Mouse (Mus musculus): ENCODE results near the gene Cnksr1. TPM values are rescaled to one million over a fixed set of nuclear protein-coding genes. Genes with fewer than 3 reads are reported as not detected.

Cnksr1 gene
- 0.16 TPM in 2 replicates for polyA plus RNA-seq (2015; fragmentation: Nextera tagmentation; extraction: Ambion mirVana)

DNA sequence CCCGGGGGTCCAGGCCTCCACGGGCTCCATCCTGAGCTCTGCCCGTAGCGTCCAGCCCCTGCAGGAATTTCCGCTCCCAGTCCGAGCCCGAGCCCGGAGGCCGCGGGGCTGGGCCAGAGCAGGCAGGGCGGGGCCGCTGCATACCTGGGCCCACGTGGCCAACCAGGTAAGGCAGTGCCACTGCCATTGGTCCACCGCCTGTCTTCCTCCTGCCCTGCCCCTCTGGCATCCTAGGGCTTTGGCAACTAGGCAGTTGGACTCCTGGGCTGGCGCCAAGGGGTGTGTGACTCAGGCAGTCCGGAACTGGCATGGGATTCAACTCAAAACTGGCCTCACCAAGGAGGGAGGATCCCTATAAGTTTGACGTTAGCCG, at the start of gene Cnksr1:
TSS of gene Cnksr1 (minus strand) at position 121 of the 373 bp plus-strand sequence.

DNA sequence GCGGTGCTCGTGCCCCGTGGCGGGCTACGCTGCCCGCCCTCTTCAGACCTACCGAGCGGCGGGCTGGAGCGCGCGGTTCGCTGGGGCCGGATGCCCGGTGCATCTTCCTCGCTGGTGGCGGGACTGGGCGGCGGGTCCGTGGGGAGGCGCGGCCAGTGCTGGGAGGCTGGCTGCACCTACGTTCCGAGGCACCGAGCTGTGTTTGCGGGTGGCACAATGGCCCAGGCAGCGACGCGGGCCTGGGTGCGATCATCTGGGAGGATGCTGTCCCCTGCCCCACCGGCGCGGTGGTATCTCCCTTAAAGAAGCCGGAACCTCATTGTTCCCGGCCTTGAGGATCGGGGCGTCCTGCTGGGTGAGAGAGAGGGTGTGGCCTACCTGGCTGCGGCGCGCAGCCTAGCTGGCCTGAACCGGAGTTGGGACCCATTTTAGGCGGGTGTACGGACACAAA, 49.4 kb upstream of the Cnksr1 start, which contains the start of gene Pdik1l:
TSS of gene Pdik1l (minus strand) at position 321 of the 451 bp plus-strand sequence.

GRCm38 (mm10) chr4:134253722-134254324, 15.6 kb upstream of the Cnksr1 start, which contains the start of gene Grrp1:
TSS of gene Grrp1 (minus strand) at chr4:134254106.

DNA sequence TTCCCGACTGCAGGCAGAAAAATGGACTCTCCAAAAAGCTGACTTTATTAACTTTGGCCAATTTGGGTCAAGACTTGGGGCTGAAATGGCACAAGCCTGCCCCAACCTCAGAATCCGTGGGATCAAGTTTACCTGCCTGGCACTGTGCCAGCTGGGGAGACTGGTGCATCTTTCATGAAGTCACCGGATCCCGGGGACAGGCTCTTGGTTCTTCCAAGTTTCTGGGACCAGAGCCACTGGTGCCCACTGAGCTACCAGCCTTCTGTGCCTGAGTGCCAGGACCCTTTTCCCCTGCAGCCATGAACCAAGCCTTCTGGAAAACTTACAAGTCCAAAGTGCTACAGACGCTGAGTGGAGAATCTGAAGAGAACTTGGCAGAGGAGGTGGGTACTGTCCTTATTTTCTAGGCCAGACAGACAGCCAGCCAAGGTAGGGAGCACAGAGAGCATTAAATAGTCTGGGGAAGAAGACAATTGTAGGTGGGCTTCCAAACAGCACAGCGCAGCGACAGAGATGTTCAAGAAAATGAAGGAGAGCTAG, 8.6 kb upstream of the Cnksr1 start, which contains the start of gene Gm30191:
TSS of gene Gm30191 (plus strand) at position 217 of the 540 bp plus-strand sequence.

GRCm38 (mm10) chr4:134245148-134245843, 7.1 kb upstream of the Cnksr1 start, which contains the start of gene Zfp593:
TSS of gene Zfp593 (minus strand) at chr4:134245592.

GRCm38 (mm10) chr4:134243516-134244250, 5.5 kb upstream of the Cnksr1 start, which contains the start of gene E130218I03Rik:
TSS of gene E130218I03Rik (plus strand) at chr4:134243662.

DNA sequence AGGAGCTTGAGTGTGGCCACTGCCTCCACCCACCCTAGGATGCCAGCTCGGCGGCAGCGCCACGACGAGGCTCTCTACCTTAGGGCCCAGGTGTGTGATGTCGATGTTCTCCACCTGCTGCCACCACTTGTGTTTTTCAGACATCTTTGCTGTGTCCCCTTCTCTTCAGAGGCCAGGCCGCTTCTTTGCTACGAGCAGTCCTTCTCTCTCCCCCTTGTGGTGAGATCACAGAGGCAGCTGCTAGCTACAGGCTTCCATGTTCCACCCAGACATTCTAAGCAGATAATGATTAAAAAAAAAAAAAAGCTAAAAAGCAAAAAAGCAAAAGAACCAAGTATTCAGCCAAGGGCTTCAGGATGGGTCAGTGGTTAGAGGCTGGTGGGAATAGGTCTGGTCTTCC, 11.0 kb downstream of the Cnksr1 start, which contains the start of gene Catsper4:
TSS of gene Catsper4 (minus strand) at position 190 of the 400 bp plus-strand sequence.

DNA sequence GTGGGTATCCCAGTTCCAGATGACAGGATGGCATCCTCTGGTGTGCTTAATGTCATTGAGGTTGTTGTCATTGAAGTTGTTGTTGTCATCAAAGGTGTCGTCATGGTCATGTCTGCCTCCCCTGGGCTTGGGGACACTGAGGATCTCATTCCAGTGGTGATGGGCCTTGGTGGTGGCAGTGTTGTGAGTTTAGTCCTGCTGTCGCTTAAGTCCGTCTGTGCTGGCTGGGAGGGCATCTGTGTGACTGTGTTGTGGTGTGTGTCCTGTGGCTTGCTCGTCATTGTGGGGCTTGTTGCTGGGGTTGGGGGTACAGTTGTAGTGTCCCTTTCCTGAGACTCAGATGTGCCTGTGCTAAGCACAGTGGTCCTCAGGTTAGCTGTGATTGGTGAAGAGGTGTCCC, 35.3 kb downstream of the Cnksr1 start, which contains the start of gene Gm7534:
TSS of gene Gm7534 (minus strand) at position 101 of the 400 bp plus-strand sequence.

Other genes starting within 250 kb of the Cnksr1 start
- gene Dhdds, start 237.5 kb downstream of the Cnksr1 start, polyA plus RNA-seq (2015; fragmentation: Nextera tagmentation; extraction: Ambion mirVana), result 17.5 and 18.5 TPM in 2 replicates
- 1.3 and 2.2 TPM in 2 replicates for gene Lin28a, start 219.6 kb downstream of the Cnksr1 start, polyA plus RNA-seq (2015; fragmentation: Nextera tagmentation; extraction: Ambion mirVana)
- 0.08 and 0.15 TPM in 2 replicates for gene Zfp683, start 184.6 kb downstream of the Cnksr1 start, polyA plus RNA-seq (2015; fragmentation: Nextera tagmentation; extraction: Ambion mirVana)
- gene Crybg2, start 177.6 kb downstream of the Cnksr1 start, polyA plus RNA-seq (2015; fragmentation: Nextera tagmentation; extraction: Ambion mirVana), result 1.9 TPM in 2 replicates
- 274 and 378 TPM in 2 replicates for gene Cd52, start 143.3 kb downstream of the Cnksr1 start, polyA plus RNA-seq (2015; fragmentation: Nextera tagmentation; extraction: Ambion mirVana)
- gene Ubxn11, start 135.8 kb downstream of the Cnksr1 start, polyA plus RNA-seq (2015; fragmentation: Nextera tagmentation; extraction: Ambion mirVana), result 3.3 and 4.5 TPM in 2 replicates
- gene Sh3bgrl3, start 109.6 kb downstream of the Cnksr1 start, polyA plus RNA-seq (2015; fragmentation: Nextera tagmentation; extraction: Ambion mirVana), result 386 and 481 TPM in 2 replicates
- 113 and 118 TPM in 2 replicates for gene Cep85, start 51.3 kb downstream of the Cnksr1 start, polyA plus RNA-seq (2015; fragmentation: Nextera tagmentation; extraction: Ambion mirVana)
- not detected in 2 replicates for gene Gm7534, start 35.4 kb downstream of the Cnksr1 start, polyA plus RNA-seq (2015; fragmentation: Nextera tagmentation; extraction: Ambion mirVana)
- gene Catsper4, start 11.0 kb downstream of the Cnksr1 start, polyA plus RNA-seq (2015; fragmentation: Nextera tagmentation; extraction: Ambion mirVana), result not detected in 2 replicates
- gene E130218I03Rik, start 5.3 kb upstream of the Cnksr1 start, polyA plus RNA-seq (2015; fragmentation: Nextera tagmentation; extraction: Ambion mirVana), result 0.17 and 0.51 TPM in 2 replicates
- gene Zfp593, start 7.2 kb upstream of the Cnksr1 start, polyA plus RNA-seq (2015; fragmentation: Nextera tagmentation; extraction: Ambion mirVana), result 12.5 and 13.6 TPM in 2 replicates
- gene Gm30191, start 8.5 kb upstream of the Cnksr1 start, polyA plus RNA-seq (2015; fragmentation: Nextera tagmentation; extraction: Ambion mirVana), result not detected in 2 replicates
- 8.5 and 9.0 TPM in 2 replicates for gene Grrp1, start 15.7 kb upstream of the Cnksr1 start, polyA plus RNA-seq (2015; fragmentation: Nextera tagmentation; extraction: Ambion mirVana)
- gene Pdik1l, start 49.5 kb upstream of the Cnksr1 start, polyA plus RNA-seq (2015; fragmentation: Nextera tagmentation; extraction: Ambion mirVana), result 14.1 and 15.3 TPM in 2 replicates
- 0.41 and 0.76 TPM in 2 replicates for gene Trim63, start 76.7 kb upstream of the Cnksr1 start, polyA plus RNA-seq (2015; fragmentation: Nextera tagmentation; extraction: Ambion mirVana)
- gene Slc30a2, start 104.8 kb upstream of the Cnksr1 start, polyA plus RNA-seq (2015; fragmentation: Nextera tagmentation; extraction: Ambion mirVana), result 0.57 and 0.70 TPM in 2 replicates
- 0.38 and 0.48 TPM in 2 replicates for gene Extl1, start 145.5 kb upstream of the Cnksr1 start, polyA plus RNA-seq (2015; fragmentation: Nextera tagmentation; extraction: Ambion mirVana)
- 4.3 and 6.0 TPM in 2 replicates for gene Pafah2, start 157.9 kb upstream of the Cnksr1 start, polyA plus RNA-seq (2015; fragmentation: Nextera tagmentation; extraction: Ambion mirVana)
- gene Stmn1, start 229.9 kb upstream of the Cnksr1 start, polyA plus RNA-seq (2015; fragmentation: Nextera tagmentation; extraction: Ambion mirVana), result 682 and 691 TPM in 2 replicates